Mouse (Mus musculus): ENCODE data around the gene Cdh23. TPM values are rescaled to one million over a fixed set of nuclear protein-coding genes. Genes with fewer than 3 reads are reported as not detected.

The Cdh23 gene
- total and polyA plus RNA-seq, 3 experiments = 0.05 TPM; not detected in 2

DNA sequence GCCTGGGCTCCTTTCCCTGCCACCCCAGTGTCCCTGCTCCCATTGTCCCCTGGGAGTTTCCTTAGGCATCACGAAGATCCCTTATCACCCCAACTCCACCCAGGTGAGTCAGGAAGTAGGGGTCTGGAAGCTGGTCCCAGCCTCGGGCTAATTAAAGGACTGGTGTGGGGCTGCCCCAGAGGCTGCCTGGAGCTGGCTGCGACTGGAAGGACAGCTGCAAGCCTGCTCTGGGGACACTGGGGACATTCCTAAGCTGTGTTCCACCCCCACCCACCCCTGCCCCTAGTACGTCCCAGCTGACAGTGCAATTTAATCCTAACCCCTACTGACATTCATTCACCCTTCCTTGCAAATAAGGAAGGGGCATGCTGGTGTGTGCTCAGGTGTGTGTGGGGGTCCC is 263.6 kb downstream of the Cdh23 start:
- Histone ChIP-seq H3K4me1 (ENCODE audit: insufficient read depth, low read depth, low read length) (no peaks in the 10 kb centered on the region), H3K27me3 (ENCODE audit: insufficient read depth, low read length) (no peaks in the 10 kb centered on the region), H3K9me3 (replicated peaks) (peaks cover 53% of the 10 kb centered on the region), H3K4me3 (ENCODE audit: low read depth, low read length) (no peak overlapping the region), H3K36me3 (replicated peaks) (no peaks in the 10 kb centered on the region)
- DNase-seq (ENCODE audit: low spot score) = no peak
- ATAC-seq (ENCODE audit: extremely low read depth, insufficient number of reproducible peaks, low FRiP score, poor library complexity, severe bottlenecking) = no peak
- TF ChIP-seq GATA1 (IDR thresholded peaks at IDR 0.05; ENCODE audit: borderline replicate concordance, low read length) (no peak), CTCF (IDR thresholded peaks at IDR 0.05; ENCODE audit: low read depth, low read length) (no peak), TAL1 (conservative IDR thresholded peaks at IDR 0.05; ENCODE audit: low read depth, low read length) (no peak), GATA2 (IDR thresholded peaks at IDR 0.05; ENCODE audit: borderline replicate concordance, low read depth, low read length) (no peak), POLR2AphosphoS5 (IDR thresholded peaks at IDR 0.05; ENCODE audit: insufficient replicate concordance, low read depth, low read length) (no peak)

DNA sequence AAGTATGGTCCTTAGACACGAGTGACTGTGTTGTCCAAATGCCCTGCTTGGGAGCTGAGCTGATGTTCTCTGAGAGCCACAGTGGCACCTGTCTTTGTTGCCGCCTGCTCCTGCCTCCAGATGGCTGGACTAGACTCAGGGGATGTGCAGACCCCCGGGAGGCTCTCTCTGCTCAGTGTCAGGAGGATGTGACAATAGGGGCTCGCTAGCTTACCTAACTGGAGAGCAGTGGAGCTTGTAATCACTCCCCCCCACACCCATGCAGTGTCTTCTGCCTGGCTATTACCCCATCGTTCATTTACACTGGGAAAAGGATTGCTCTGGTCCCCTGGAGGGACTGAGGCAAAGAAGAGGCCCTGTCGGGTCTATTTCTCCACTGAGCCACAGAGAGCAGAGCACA is 265.7 kb downstream of the Cdh23 start:
- Histone ChIP-seq H3K9me3 (replicated peaks) (peaks cover 48% of the 10 kb centered on the region), H3K27me3 (ENCODE audit: insufficient read depth, low read length) (no peaks in the 10 kb centered on the region), H3K4me3 (ENCODE audit: low read depth, low read length) (no peak overlapping the region), H3K4me1 (ENCODE audit: insufficient read depth, low read depth, low read length) (no peaks in the 10 kb centered on the region), H3K36me3 (replicated peaks) (no peaks in the 10 kb centered on the region)
- ATAC-seq (ENCODE audit: extremely low read depth, insufficient number of reproducible peaks, low FRiP score, poor library complexity, severe bottlenecking) = no peak
- DNase-seq (ENCODE audit: low spot score) = no peak
- TF ChIP-seq TAL1 (conservative IDR thresholded peaks at IDR 0.05; ENCODE audit: low read depth, low read length) (no peak), GATA1 (IDR thresholded peaks at IDR 0.05; ENCODE audit: borderline replicate concordance, low read length) (no peak), GATA2 (IDR thresholded peaks at IDR 0.05; ENCODE audit: borderline replicate concordance, low read depth, low read length) (no peak), POLR2AphosphoS5 (IDR thresholded peaks at IDR 0.05; ENCODE audit: insufficient replicate concordance, low read depth, low read length) (no peak), CTCF (IDR thresholded peaks at IDR 0.05; ENCODE audit: low read depth, low read length) (no peak)

DNA sequence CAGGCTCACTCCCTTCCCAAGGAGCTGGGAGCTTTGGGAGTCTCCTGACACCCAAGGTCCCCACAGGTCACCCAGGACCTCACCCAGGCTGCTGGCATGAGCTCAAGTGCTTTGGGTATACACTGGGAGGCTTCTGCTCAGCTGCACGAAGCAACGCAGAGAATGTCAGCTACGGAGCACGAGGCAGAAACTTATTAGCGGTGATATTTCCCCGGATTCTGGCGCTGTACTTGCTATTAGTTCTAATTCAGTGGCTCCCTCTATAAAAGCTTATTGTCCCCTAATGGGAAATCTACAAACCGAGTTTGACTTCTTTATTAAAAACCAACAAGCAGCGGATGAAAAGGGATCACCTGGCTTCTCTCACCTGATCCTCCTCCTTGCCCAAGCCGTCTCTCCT is 266.3 kb downstream of the Cdh23 start:
- TF ChIP-seq CTCF (IDR thresholded peaks at IDR 0.05; ENCODE audit: low read depth, low read length) = no peak
- no peak for TF ChIP-seq POLR2AphosphoS5 (IDR thresholded peaks at IDR 0.05; ENCODE audit: insufficient replicate concordance, low read depth, low read length)
- no peak for TF ChIP-seq GATA1 (IDR thresholded peaks at IDR 0.05; ENCODE audit: borderline replicate concordance, low read length)
- TF ChIP-seq GATA2 (IDR thresholded peaks at IDR 0.05; ENCODE audit: borderline replicate concordance, low read depth, low read length) = no peak
- TF ChIP-seq TAL1 (conservative IDR thresholded peaks at IDR 0.05; ENCODE audit: low read depth, low read length) = no peak
- DNase-seq (ENCODE audit: low spot score) (no peak), ATAC-seq (ENCODE audit: extremely low read depth, insufficient number of reproducible peaks, low FRiP score, poor library complexity, severe bottlenecking) (no peak)
- H3K9me3 ChIP-seq (replicated peaks) = peaks cover 48% of the 10 kb centered on the region
- no peak overlapping the region for H3K4me3 ChIP-seq (ENCODE audit: low read depth, low read length)
- H3K4me1 ChIP-seq (ENCODE audit: insufficient read depth, low read depth, low read length) = no peaks in the 10 kb centered on the region
- no peaks in the 10 kb centered on the region for H3K27me3 ChIP-seq (ENCODE audit: insufficient read depth, low read length)
- H3K36me3 ChIP-seq (replicated peaks) = no peaks in the 10 kb centered on the region

DNA sequence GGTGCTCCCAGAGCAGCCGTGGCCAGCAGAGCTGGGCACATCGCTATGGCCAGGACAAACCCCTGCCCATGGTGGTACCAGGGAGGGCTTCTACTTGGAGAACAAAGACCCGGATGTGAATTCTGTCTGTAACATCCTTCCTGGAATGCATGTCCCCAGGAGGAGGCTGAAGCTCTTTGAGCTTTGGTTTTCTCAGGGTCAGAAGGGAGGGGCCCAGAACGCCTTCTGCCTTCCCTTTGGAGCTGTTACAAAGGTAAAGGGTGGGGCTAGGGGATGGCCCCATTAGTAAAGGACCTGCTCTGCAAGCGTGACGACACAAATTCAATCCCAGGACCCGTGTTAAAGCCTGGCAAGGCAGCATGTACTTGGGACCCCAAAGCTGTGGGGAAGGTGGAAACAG is 273.5 kb downstream of the Cdh23 start:
- ATAC-seq (ENCODE audit: extremely low read depth, insufficient number of reproducible peaks, low FRiP score, poor library complexity, severe bottlenecking) = no peak
- no peak for DNase-seq (ENCODE audit: low spot score)
- Histone ChIP-seq H3K4me1 (ENCODE audit: insufficient read depth, low read depth, low read length) (no peaks in the 10 kb centered on the region), H3K4me3 (ENCODE audit: low read depth, low read length) (no peak overlapping the region), H3K27me3 (ENCODE audit: insufficient read depth, low read length) (no peaks in the 10 kb centered on the region), H3K9me3 (replicated peaks) (peaks cover 47% of the 10 kb centered on the region), H3K36me3 (replicated peaks) (no peaks in the 10 kb centered on the region)
- TF ChIP-seq TAL1 (conservative IDR thresholded peaks at IDR 0.05; ENCODE audit: low read depth, low read length) = no peak
- no peak for TF ChIP-seq POLR2AphosphoS5 (IDR thresholded peaks at IDR 0.05; ENCODE audit: insufficient replicate concordance, low read depth, low read length)
- TF ChIP-seq GATA1 (IDR thresholded peaks at IDR 0.05; ENCODE audit: borderline replicate concordance, low read length) = no peak
- no peak for TF ChIP-seq CTCF (IDR thresholded peaks at IDR 0.05; ENCODE audit: low read depth, low read length)
- TF ChIP-seq GATA2 (IDR thresholded peaks at IDR 0.05; ENCODE audit: borderline replicate concordance, low read depth, low read length) = no peak

DNA sequence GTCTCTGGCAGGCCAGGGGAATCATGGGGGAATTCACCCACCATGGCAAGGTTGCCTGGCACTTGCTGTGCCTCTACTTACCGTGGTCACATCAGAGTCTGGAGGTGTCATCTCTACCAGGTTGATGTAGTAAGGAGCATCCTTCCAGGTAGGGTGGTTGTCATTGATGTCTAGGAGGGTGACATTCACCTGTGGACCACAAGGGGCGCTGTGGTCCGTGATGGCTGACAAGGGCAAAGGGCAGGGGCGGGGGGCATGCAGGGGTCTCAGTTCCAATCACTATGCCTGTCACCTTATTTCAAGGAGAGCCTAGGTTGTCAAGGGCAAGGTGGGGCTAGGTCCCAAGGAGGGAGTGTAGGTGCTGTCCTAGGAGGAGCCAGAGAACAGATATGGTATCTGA is 276.7 kb downstream of the Cdh23 start:
- no peaks in the 10 kb centered on the region for H3K36me3 ChIP-seq (replicated peaks)
- peaks cover 31% of the 10 kb centered on the region for H3K9me3 ChIP-seq (replicated peaks)
- H3K27me3 ChIP-seq (ENCODE audit: insufficient read depth, low read length) = no peaks in the 10 kb centered on the region
- DNase-seq (ENCODE audit: low spot score) (no peak), ATAC-seq (ENCODE audit: extremely low read depth, insufficient number of reproducible peaks, low FRiP score, poor library complexity, severe bottlenecking) (no peak)
- TF ChIP-seq CTCF (IDR thresholded peaks at IDR 0.05; ENCODE audit: low read depth, low read length) (no peak), GATA1 (IDR thresholded peaks at IDR 0.05; ENCODE audit: borderline replicate concordance, low read length) (no peak), POLR2AphosphoS5 (IDR thresholded peaks at IDR 0.05; ENCODE audit: insufficient replicate concordance, low read depth, low read length) (no peak), TAL1 (conservative IDR thresholded peaks at IDR 0.05; ENCODE audit: low read depth, low read length) (no peak), GATA2 (IDR thresholded peaks at IDR 0.05; ENCODE audit: borderline replicate concordance, low read depth, low read length) (no peak)
- no peak overlapping the region for H3K4me3 ChIP-seq (ENCODE audit: low read depth, low read length)
- H3K4me1 ChIP-seq (ENCODE audit: insufficient read depth, low read depth, low read length) = no peaks in the 10 kb centered on the region

DNA sequence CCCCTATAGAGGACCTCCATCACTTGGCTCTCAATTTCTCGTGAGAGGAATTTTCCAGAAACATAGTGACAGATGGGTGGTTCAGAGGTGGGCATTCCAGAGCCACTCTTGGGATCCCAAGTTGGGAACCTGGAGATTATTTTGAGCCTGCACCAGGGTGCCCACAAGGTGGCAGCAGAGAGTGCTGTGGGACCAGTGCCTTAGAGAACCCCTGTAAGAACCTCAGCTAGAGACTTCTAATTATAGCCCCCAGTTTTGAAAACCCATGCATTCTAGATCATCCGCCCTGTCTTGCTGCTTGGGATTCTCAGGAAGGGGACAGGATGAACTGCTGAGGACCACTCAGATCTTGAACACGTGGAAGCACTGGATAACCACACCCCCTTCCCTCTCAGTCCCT is 278.2 kb downstream of the Cdh23 start:
- Histone ChIP-seq H3K4me3 (ENCODE audit: low read depth, low read length) (no peak overlapping the region), H3K36me3 (replicated peaks) (no peaks in the 10 kb centered on the region), H3K4me1 (ENCODE audit: insufficient read depth, low read depth, low read length) (no peaks in the 10 kb centered on the region), H3K9me3 (replicated peaks) (peaks cover 34% of the 10 kb centered on the region), H3K27me3 (ENCODE audit: insufficient read depth, low read length) (no peaks in the 10 kb centered on the region)
- TF ChIP-seq TAL1 (conservative IDR thresholded peaks at IDR 0.05; ENCODE audit: low read depth, low read length) (no peak), CTCF (IDR thresholded peaks at IDR 0.05; ENCODE audit: low read depth, low read length) (no peak), POLR2AphosphoS5 (IDR thresholded peaks at IDR 0.05; ENCODE audit: insufficient replicate concordance, low read depth, low read length) (no peak), GATA2 (IDR thresholded peaks at IDR 0.05; ENCODE audit: borderline replicate concordance, low read depth, low read length) (no peak), GATA1 (IDR thresholded peaks at IDR 0.05; ENCODE audit: borderline replicate concordance, low read length) (no peak)
- no peak for DNase-seq (ENCODE audit: low spot score)
- no peak for ATAC-seq (ENCODE audit: extremely low read depth, insufficient number of reproducible peaks, low FRiP score, poor library complexity, severe bottlenecking)

Measured in G1E (cell line).